Mouse (Mus musculus) regulatory T cell (primary cell): ENCODE results near the gene Il27.

Source experiments
- in situ Hi-C: fragments of 300-600 bp; cut with MboI, MseI; formaldehyde crosslinking; loops from one replicate; pipeline ENCODE4 v1.15.1; 2025; ENCODE audit warnings: high pct_unique_total_duplicates

The Il27 gene

GRCm38 (mm10) chr7:126545631-126546030 lies 49.1 kb downstream of the Il27 start:
- in situ Hi-C loops, result loop anchor here (5.0 kb wide), 1 partner anchor 772 kb away; no protein-coding TSS in a partner anchor

GRCm38 (mm10) chr7:126541661-126542060 lies 53.1 kb downstream of the Il27 start:
- in situ Hi-C loops, result no loop called here
